Mouse (Mus musculus): ENCODE results near the gene Pld1. TPM values are rescaled to one million over a fixed set of nuclear protein-coding genes. Genes with fewer than 3 reads are reported as not detected.

Pld1 gene
- total RNA-seq, 2 experiments from 2014 or later: 6.8 to 7.2 TPM

- DNase-seq (ENCODE audit: low spot score in 2 of 2): no peak
Observed at GRCm38 (mm10) chr3:28041236-28041635, 102.7 kb downstream of the Pld1 start.

DNA sequence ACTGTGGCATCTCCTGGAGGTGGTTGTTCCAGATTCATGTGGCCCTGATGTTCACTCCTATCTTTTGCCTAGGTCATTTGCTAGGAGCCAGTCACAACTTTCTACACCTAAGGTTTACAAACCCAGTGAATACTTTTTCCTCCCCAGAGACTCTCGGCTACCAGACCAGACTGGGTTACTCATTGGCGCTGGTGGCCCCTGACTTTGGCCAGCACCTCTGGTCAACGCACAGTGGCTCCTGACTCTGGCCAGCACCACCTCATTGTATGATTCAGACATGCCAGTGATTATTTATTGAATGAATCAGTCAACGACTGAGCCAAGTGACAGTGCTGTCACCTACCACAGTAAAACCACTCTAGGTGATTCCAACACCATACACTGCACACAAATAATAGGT lies 103.9 kb downstream of the Pld1 start:
- no peak for DNase-seq (ENCODE audit: low spot score in 2 of 2)

- DNase-seq (ENCODE audit: low spot score in 2 of 2): no peak
Observed at GRCm38 (mm10) chr3:28047599-28047998, 109.1 kb downstream of the Pld1 start.

GRCm38 (mm10) chr3:28049526-28049925 lies 111.0 kb downstream of the Pld1 start:
- no peak for DNase-seq (ENCODE audit: low spot score in 2 of 2)

GRCm38 (mm10) chr3:28053076-28053475 lies 114.6 kb downstream of the Pld1 start:
- no peak for DNase-seq (ENCODE audit: low spot score in 2 of 2)

- no peak for DNase-seq (ENCODE audit: low spot score in 2 of 2)
Observed at GRCm38 (mm10) chr3:28060713-28061112, 122.2 kb downstream of the Pld1 start.

GRCm38 (mm10) chr3:28061155-28061554 lies 122.7 kb downstream of the Pld1 start:
- DNase-seq (ENCODE audit: low spot score in 2 of 2): no peak

GRCm38 (mm10) chr3:28079211-28079610 lies 140.7 kb downstream of the Pld1 start:
- DNase-seq (ENCODE audit: low spot score in 2 of 2): no peak

DNA sequence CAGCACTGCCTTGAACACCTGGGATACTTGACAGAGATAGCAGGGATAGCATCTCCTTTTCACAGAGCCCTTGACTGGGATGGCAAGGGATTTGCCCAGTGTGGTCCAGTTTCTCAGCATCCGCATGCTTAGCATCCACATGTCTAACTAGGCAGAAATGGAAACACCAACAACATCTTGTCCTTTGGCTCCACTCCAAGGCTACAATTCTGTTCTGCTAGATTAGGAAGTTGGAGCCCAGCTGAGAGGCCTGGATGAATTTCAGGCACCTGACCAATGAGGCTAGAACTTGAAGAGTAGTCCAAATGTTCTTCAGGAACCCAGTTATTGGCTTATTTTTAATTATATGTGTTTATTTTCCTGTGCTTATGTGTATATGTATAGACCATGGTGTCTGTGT lies 141.6 kb downstream of the Pld1 start:
- peak in 1 of 2 experiments; percentile 9 for DNase-seq (ENCODE audit: low spot score in 2 of 2)

DNA sequence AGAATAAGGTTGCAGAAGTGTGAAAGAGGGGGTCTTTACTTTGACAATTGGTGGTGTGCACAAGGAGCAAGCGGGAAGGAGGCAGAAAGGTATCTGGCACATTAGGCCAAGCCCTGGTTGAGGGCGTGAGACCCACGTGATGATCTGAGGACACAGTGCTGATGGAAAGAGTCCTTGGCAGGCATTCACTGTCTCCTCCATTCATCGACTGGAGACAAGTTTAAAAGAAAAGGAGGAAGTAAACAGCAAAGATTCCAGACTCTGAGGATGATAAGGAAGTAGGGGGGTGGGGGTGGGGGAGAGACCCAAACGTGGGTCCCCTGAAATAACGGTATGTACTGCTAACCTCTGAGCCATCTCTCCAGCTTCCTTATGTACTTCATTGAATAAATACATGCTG lies 142.5 kb downstream of the Pld1 start:
- no peak for DNase-seq (ENCODE audit: low spot score in 2 of 2)

DNA sequence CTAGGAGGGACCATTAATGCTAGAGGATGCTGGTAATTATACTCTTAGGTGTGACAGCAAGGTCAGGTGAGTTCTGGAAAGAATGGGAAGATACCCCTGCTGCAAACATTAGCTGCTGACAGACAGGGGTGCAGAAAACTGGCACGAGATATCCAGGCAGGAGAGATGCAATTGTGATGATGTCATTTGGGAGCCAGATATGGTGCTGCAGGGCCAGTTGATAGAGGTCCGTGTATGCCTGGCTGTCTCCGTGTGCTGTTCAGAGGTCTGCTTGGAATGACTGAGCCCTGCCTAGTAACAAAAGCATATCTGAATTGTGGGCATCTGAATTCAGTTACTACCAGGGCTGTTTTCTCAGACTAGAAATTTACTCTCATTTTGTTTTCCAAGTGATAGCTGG lies 144.7 kb downstream of the Pld1 start:
- no peak for DNase-seq (ENCODE audit: low spot score in 2 of 2)

DNA sequence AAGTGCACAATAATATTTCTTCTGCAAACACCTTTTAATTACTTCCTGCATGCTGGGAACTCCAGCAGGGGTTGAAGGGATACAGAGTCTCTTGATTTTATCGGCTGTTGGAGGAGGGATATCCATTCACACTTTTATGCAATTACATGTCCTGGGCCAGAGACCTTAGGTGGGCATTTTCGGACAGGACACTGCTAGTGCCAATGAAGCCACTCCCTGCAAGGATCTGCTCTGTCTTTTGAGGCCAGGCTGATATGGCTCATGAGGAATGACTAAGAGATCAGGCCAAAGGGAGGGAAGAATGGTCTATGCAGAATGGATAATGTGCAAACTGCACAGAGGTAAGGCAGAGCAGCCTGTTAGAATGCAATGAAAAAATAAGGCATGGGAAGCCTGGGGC lies 145.8 kb downstream of the Pld1 start:
- DNase-seq (ENCODE audit: low spot score in 2 of 2): no peak

GRCm38 (mm10) chr3:28091296-28091695 lies 152.8 kb downstream of the Pld1 start:
- no peak for DNase-seq (ENCODE audit: low spot score in 2 of 2)

GRCm38 (mm10) chr3:28091741-28092140 lies 153.2 kb downstream of the Pld1 start:
- no peak for DNase-seq (ENCODE audit: low spot score in 2 of 2)

DNA sequence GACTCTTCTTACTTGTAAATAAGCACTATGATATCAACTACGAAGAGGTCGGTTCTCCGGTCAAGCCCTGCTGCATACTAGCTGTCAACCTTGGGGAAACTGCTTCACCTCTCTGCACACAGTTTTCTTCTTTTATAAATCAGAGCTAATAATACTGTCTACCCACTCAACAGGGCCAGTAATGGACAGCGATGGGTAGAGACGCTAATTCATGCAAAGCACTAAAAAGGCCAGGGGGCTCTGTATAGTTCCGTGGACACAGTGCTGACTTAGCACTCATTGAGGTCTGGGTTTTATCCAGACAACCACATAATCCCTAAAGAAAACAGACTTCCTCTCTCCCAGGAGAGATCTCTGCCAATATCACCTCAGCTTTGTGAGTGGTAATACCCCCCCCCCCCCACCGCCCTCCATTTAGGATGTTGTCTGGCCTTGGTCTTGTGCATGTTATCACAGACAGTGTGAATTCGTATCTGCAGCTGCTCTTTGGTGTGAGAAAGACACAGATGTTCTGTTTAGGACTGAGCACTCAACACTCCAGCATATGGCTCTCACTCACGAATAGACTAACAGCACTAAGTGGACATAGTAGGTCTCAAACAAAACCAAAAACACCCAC lies 155.3 kb downstream of the Pld1 start:
- DNase-seq (ENCODE audit: low spot score in 2 of 2): no peak

DNA sequence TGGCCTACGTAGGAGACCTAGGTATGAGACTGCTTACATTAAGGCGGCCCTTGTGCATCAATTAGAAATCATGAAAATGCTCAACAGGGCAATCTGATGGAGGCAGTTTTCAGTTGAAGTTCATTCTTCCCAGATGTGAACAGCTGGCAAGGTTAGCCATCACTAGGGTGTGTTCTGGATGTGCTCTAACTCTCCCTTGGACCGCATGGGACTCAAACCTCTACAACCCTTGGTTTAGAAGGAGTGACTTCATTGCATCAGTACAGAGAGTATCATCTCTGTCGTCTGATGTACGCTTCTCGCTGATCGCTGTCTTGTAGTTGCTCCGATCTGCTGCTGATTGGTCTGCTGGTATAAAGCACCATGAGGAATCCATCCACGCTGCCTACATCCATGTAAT lies 157.0 kb downstream of the Pld1 start:
- DNase-seq (ENCODE audit: low spot score in 2 of 2): no peak

- DNase-seq (ENCODE audit: low spot score in 2 of 2): no peak
Observed at GRCm38 (mm10) chr3:28099175-28099574, 160.7 kb downstream of the Pld1 start.

- no peak for DNase-seq (ENCODE audit: low spot score in 2 of 2)
Observed at GRCm38 (mm10) chr3:28104992-28105391, 166.5 kb downstream of the Pld1 start.

DNA sequence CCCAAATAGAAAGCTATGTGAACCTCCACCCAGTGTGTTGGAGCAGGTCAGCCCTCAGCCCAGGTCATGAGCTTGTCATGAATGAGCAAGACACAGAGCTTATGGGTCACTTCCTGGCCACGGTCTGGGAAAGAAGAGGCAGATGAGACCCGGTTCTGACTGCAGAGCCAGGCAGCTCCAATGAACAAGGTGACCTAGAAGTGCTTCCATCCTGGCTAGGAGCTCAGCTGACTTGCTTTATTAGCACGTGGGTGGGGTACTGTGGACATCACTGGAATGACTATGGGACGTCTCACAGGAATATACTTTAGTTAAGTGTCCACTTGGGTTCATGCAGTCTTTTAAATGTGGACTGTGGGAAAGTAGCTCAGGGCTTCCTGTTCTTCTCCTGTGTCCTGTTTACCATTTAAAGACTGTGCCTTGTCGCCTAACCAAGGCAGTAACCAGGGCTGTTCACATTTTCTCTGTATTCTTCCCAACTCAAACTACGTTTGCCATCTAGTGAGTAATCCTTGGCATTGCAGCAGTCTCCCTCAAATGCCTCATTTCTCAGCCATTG lies 169.0 kb downstream of the Pld1 start:
- peak; percentile 14 to 78 for DNase-seq (ENCODE audit: low spot score in 2 of 2)

GRCm38 (mm10) chr3:28111516-28111915 lies 173.0 kb downstream of the Pld1 start:
- DNase-seq (ENCODE audit: low spot score in 2 of 2): no peak

- no peak for DNase-seq (ENCODE audit: low spot score in 2 of 2)
Observed at GRCm38 (mm10) chr3:28113881-28114280, 175.4 kb downstream of the Pld1 start.

- no peak for DNase-seq (ENCODE audit: low spot score in 2 of 2)
Observed at GRCm38 (mm10) chr3:28141716-28142115, 203.2 kb downstream of the Pld1 start.

DNA sequence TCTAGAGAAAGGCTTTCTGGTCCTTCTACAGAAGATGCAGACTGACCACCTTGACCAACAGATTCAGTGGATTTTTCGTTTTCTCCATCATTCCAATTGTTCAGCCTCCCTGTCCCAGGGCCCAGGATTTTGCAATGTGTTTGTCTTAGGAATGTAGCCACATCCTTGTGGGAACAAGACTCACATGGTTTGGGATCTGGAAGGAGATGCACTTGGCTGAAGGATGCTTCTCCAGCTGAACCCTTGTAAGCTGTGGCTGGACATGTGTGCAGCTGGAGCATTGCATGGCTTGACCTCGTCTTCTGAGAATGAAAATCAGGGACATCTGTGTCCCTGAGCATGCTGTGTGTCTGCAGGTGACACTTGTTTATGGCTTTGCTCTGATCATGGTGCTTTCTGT lies 203.6 kb downstream of the Pld1 start:
- DNase-seq (ENCODE audit: low spot score in 2 of 2): no peak

Data from layer of hippocampus, adult 18-20 months (tissue).